Mouse (Mus musculus): ENCODE data around the gene Ccnd1.
A peak's percentile ranks its signal among the peaks of the same experiment; 100 is the strongest.
"Not testable (repeated sequence)": the region's sequence is repeated elsewhere in the genome, so short reads cannot be mapped to it uniquely, and the experiment has no call there.

Gene Ccnd1

DNA sequence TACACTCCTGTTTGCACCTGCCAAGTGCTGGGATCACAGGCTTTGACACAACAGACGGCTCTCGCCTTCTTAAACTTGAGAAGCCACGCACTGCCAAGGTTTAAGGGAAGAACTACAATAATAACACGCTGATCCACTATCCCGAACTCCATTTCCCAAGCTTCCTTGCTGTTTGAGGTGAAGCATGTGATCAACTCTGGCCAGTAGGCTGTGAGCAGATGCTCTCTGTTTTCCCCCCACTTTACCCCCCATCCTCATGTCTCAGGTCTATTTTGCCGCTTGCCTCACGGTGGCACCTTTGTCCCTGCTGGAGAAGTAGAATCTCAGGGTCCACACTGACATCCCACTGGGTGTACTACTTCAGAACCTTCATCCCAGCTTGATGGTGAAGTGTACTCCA, 31.0 kb downstream of the Ccnd1 start:
- no peak for DNase-seq (ENCODE audit: low read depth, low spot score)

GRCm38 (mm10) chr7:144907793-144908192, 31.9 kb downstream of the Ccnd1 start:
- DNase-seq (ENCODE audit: low read depth, low spot score) = no peak

DNA sequence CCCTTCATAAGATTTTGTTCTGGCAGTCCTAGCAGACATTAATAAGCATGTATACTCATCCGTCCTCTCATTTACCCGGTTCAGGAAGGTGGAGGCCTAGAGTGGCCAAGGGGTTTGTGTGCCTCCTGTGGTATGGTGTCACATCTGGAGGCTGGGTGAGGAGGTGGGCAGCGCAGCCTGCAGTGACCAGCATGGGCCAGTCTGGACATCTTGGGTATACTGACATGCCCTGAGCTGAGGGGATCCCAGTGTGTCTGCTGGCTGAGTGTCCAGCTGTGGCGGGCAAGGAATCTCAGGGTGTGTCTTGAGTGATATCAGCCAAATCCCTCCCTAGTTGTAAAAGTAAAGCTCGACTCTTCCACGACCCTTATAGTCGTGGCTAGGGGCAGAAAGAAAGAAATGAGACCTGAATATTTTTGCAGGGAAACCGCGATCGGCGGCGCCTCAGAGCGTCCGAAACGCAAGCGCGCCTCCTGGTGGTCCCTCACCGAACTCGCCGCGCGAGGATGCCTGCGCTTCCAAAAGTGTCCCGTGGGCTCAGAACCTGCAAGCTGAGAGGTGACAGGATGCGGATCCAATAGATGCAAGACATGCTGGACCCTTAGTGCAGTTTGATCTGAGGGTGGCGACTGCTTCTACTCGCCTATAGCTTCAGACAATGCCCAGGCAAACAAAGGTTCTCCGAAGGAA, 32.9 kb downstream of the Ccnd1 start:
- DNase-seq (ENCODE audit: low read depth, low spot score) = no peak

GRCm38 (mm10) chr7:144905514-144905913, 34.2 kb downstream of the Ccnd1 start:
- not testable (repeated sequence) for DNase-seq (ENCODE audit: low read depth, low spot score)

DNA sequence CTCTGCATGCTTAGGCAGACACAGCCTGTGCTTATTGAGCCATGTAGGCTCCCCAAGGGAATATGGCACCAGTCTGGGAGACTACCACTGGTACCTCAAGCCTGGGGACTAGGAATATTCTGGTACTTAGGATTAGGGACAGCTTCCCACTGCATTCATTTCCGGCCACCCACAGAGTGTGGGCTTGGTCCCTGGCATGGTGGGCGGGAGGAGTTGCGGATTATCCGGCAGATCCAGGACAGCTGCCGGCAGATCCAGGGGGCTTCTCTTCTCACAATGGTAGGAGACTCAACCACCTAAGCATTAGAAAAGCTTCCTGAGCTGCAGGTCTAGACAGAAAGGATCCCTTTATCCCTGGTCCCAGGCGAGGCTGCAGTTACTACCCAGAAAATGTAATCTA, 41.2 kb downstream of the Ccnd1 start:
- DNase-seq (ENCODE audit: low read depth, low spot score) = no peak

DNA sequence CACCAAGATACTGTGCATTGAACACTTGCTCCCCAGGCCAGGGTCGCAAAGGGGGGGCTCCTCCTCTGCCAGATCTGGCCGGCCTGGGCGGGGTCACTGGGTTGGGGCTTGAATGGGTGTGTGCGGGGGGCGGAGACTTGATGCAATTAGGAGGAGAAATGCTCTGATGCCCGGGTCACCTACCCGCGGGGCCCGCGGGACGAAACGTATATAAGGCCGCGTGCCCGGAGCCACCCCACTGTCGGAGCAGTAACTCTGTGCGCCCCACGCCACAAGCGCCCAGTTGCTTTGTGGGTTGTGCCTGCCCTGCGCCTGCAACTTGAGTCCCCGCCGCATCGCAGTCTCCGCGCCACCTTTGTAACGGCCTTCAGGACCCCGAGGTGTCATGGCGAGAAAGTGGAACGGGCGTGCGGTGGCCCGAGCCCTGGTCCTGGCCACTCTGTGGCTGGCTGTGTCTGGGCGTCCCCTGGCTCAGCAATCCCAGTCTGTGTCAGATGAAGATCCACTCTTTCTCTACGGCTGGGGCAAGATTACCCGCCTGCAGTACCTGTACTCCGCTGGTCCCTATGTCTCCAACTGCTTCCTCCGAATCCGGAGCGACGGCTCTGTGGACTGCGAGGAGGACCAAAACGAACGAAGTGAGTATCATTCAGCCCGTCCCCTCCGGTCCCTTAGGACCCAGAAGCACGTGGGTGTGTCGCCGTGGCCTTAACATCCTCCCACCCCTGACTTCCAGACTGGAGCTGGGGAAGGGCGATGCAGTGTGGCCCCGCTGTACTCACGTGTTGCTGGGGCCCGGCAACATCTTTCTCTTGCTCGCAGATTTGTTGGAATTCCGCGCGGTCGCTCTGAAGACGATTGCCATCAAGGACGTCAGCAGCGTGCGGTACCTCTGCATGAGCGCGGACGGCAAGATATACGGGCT, 43.2 kb downstream of the Ccnd1 start, which contains the start of gene Fgf15:
Fgf15 (plus strand) TSS at position 238 of the 925 bp plus-strand sequence.
- no peak for DNase-seq (ENCODE audit: low read depth, low spot score)

DNA sequence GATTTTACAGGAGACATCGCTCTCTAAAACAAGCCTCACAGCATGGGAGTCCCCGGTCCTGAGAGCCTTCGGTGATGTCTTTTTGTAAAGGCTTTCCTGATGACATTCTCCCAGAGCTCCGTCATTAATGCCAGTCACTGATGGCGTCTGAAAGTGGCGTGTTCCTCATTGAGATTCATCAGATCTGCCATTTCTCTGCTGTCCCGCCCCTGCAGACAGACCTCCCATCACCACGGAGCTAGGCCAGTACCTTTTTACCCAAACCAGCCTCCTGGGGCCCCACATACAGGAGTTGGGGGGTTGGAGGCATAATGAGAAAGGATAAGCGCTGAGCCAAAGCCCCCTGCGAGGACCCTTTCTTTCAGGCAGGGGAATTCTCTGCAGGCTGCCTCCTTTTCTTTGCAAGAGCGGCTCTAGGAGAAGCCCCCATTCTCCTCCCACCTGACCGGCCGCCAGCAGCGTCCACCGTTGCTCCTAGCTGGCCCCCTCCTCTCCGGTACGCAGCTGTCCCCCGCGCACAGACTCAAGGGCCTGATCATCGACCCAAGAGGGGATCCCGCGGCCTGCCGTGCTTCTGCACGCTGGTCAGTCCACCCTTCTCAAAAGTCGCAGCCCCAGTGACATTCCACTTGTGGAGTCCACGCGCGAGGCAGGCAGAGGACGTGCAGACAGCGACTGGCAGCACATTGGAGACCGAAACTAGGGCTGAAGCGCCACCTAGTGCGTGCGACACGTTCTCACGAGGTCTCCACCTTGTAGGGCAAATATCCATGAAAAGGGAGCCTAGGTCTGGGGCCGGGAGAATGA, 44.2 kb downstream of the Ccnd1 start:
- peak; percentile 61 for DNase-seq (ENCODE audit: low read depth, low spot score)

- no peak for DNase-seq (ENCODE audit: low read depth, low spot score)
These were observed 45.0 kb downstream of the Ccnd1 start for GRCm38 (mm10) chr7:144894706-144895105.

DNA sequence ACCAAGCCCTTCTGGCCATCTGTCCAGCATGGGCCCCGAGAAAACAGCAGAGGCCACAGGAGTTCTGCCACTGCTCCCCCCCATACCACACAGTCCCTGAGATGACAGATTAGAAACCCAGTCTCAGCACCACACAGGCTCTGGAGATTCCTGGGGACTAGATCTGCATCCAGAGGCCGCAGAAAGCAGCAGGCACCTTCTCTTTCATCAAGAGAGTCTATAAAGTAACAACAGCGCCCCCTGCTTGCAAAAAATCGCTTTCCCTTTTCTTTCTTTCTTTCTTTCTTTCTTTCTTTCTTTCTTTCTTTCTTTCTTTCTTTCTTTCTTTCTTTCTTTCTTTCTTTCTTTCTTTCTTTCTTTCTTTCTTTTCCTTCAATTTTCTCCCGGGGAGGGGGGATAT, 45.5 kb downstream of the Ccnd1 start:
- no peak for DNase-seq (ENCODE audit: low read depth, low spot score)

DNA sequence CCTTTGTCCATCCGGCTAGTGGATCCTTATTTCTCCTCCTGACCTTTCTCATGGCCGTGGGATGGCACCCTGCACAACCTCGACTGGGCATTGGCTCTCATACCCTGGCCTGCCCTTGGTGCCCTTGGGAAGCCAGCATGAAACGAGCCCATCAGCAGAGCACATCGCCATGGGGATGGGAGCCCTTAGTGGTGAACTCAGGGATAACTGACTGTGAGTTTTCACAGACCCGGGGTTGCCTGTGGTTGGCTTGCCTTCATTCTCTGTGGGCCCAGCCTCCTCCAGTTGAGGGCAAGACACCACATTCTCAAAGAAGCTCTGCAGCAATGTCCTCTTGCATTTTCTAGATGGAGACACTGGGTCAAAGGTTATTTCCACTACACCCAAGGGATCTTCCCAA, 47.4 kb downstream of the Ccnd1 start:
- no peak for DNase-seq (ENCODE audit: low read depth, low spot score)

- no peak for DNase-seq (ENCODE audit: low read depth, low spot score)
These were observed 47.9 kb downstream of the Ccnd1 start for GRCm38 (mm10) chr7:144891863-144892262.

DNA sequence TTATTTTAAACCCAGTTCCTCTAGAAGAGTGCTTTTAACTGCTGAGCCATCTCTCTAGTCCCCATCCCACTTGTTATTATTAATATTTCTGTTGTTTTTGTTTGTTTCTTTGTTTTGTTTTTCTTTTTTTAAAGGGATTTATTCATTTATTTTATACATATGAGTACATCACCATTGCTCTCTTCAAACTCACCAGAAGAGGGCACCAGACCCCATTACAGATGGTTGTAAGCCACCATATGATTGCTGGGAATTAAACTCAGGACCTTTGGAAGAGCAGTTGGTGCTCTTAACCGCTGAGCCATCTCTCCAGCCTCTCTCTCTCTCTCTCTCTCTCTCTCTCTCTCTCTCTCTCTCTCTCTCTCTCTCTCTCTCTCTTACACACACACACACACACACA, 49.1 kb downstream of the Ccnd1 start:
- DNase-seq (ENCODE audit: low read depth, low spot score) = not testable (repeated sequence)

DNA sequence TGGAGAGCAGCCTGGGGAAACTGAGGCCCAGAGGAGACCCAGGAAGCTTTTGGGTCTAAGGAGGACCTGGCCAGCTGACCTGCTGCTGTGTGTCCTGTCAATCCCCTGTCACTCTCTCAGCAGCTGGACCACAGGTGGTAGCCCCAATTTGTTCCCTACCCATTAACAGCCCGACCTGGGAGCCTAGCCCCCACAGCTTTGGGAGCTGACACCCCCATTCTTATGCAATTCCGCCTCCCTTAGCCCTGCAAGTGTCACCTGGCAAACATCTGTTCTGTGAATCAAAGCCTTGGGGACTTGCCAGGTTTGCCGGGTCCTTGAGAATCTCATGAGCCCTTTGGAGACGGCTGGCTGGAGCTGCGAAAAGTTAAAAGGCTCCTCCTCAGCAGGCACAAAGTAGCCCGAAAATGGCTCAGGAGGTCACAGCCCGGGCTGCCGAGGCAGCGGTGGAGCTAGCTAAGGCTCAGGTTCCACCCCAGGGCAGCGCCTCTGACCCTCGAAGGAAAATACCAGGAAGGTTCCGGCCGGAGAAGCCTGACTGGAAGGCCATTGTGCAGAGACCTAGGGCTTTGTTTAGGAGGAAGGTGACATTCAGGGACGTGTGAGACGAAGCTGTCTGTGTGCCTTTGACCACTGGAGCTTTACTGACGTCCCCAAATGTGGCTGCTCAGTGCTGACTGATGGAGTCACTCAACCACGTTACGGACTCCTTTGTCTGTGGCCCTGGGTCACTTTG, 51.0 kb downstream of the Ccnd1 start:
- DNase-seq (ENCODE audit: low read depth, low spot score) = no peak

DNA sequence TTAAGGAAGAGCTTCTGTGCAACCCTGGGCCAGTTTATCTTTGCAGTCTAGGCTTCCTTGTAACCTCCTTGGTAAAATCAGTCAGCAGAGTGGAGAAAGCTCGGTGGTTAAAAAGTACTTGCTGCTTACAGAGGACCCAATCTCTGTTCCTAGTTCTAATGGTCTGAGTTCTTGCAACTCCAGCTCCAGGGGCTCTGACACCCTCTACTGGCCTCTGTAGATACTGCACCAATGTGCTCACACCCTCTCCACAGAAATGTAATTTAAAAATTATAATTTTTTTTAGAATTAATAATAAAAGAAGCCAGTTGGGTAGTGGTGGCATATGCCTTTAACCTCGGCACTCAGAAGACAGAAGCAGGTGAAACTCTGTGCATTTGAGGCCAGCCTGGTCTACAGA, 52.1 kb downstream of the Ccnd1 start:
- no peak for DNase-seq (ENCODE audit: low read depth, low spot score)

DNA sequence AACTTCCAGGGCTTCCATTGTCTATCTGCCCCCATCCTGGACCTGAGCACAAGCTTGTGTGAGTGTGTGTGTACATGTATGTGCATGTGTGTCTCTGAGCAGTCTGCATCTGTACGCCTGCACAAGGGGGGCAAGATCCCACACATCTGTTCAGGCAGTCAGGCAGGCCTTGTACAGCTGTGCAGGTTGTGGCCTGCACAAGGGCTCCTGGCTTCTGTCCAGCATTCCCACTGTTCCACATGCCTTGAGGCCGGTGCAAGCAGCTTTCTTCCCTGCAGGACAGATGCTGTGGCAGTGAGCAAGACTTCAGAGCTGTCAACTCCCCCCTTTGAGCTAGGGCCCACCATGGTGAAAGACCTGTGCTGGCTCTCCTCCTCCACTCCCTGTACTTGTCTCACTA, 56.6 kb downstream of the Ccnd1 start:
- DNase-seq (ENCODE audit: low read depth, low spot score) = no peak

Data from retina, postnatal 7 days (tissue).